Mouse (Mus musculus) embryonic facial prominence, embryonic 10.5 days (tissue): ENCODE data around the gene Ccdc122. TPM values are rescaled to one million over a fixed set of nuclear protein-coding genes. Genes with fewer than 3 reads are reported as not detected.

Source experiments
- DNase-seq: peaks from one replicate; pipeline ENCODE4 v3.0.0-alpha.2; 2017; ENCODE audit warnings: low spot score
- H3K27ac ChIP-seq: fragments of 300-500 bp; sonication (generic); replicated peaks from 2 replicates; pipeline ENCODE4 v1.5.1; 2016; ENCODE audit warnings: mild to moderate bottlenecking
- H3K27me3 ChIP-seq: fragments of 300-500 bp; sonication (generic); replicated peaks from 2 replicates; pipeline ENCODE4 v1.6.1; 2016; ENCODE audit warnings: low read depth, mild to moderate bottlenecking; ENCODE audit not compliant: poor library complexity, severe bottlenecking
- H3K36me3 ChIP-seq: fragments of 300-500 bp; sonication (generic); replicated peaks from 2 replicates; pipeline ENCODE4 v1.6.1; 2016; ENCODE audit warnings: mild to moderate bottlenecking, moderate library complexity
- H3K4me1 ChIP-seq: fragments of 300-500 bp; sonication (generic); 2 replicates; pipeline ENCODE4 v1.6.1; 2016
- H3K4me3 ChIP-seq: fragments of 300-500 bp; sonication (generic); 2 replicates; pipeline ENCODE4 v1.5.1; 2016; ENCODE audit warnings: mild to moderate bottlenecking, moderate library complexity
- H3K9me3 ChIP-seq: fragments of 300-500 bp; sonication (generic); 2 replicates; pipeline ENCODE4 v1.6.1; 2016; ENCODE audit warnings: mild to moderate bottlenecking
- WGBS: fragments of 180-500 bp; shearing (Covaris S2); methylation state at CpG from one replicate; pipeline ENCODE4 v1.1.7; 2016; 5-methylcytosine and 5-hydroxymethylcytosine counted together
- polyA plus RNA-seq: library from polyadenylated mRNA; unstranded; fragments of >200 nt; fragmentation: Nextera tagmentation; extraction: Ambion mirVana; gene quantifications from 2 replicates; pipeline ENCODE4 v1.2.1, GENCODE M21; 2016

Ccdc122 gene
- polyA plus RNA-seq, 1 experiment from 2014 or later = 1.8 TPM

- H3K27me3 ChIP-seq = 0 out of 2 replicates have a peak, but pooled peaks cover 6% of the 10 kb centered on the region
- no peaks in the 10 kb centered on the region for H3K9me3 ChIP-seq
- H3K27ac ChIP-seq = 0 out of 2 replicates have a peak overlapping the region, but pooled peaks have one; percentile 19
- WGBS = 34% methylated on average over 17 of the region's 17 CpGs
- peaks cover 6% of the 10 kb centered on the region; the same call in 1 of the 2 replicates for H3K4me1 ChIP-seq
- H3K36me3 ChIP-seq = no peaks in the 10 kb centered on the region
- no peak overlapping the region for H3K4me3 ChIP-seq
- peak; percentile 80 for DNase-seq
These were observed 105.0 kb downstream of the Ccdc122 start for GRCm38 (mm10) chr14:77141324-77142282.

GRCm38 (mm10) chr14:77145103-77145502, 108.5 kb downstream of the Ccdc122 start:
- Histone ChIP-seq H3K9me3 (no peaks in the 10 kb centered on the region; the same call in 1 of the 2 replicates), H3K27me3 (no peaks in the 10 kb centered on the region), H3K4me1 (no peaks in the 10 kb centered on the region), H3K36me3 (no peaks in the 10 kb centered on the region), H3K4me3 (no peak overlapping the region), H3K27ac (no peak overlapping the region)
- DNase-seq = no peak
- 86% methylated on average over 4 of the region's 4 CpGs for WGBS

GRCm38 (mm10) chr14:77147635-77148034, 111.1 kb downstream of the Ccdc122 start:
- WGBS = 95% methylated on average over 1 of the region's 1 CpGs

GRCm38 (mm10) chr14:77150556-77150955, 114.0 kb downstream of the Ccdc122 start:
- Histone ChIP-seq H3K9me3 (no peaks in the 10 kb centered on the region; the same call in 1 of the 2 replicates), H3K4me3 (no peak overlapping the region), H3K4me1 (peaks cover 22% of the 10 kb centered on the region), H3K36me3 (no peaks in the 10 kb centered on the region), H3K27ac (no peak overlapping the region), H3K27me3 (peaks cover 14% of the 10 kb centered on the region)
- WGBS = 73% methylated on average over 6 of the region's 6 CpGs
- DNase-seq = no peak

More at GRCm38 (mm10) chr14:77147635-77148034, 111.1 kb downstream of the Ccdc122 start:
- no peak overlapping the region for H3K4me3 ChIP-seq
- no peak overlapping the region for H3K27ac ChIP-seq
- 0 out of 2 replicates have a peak, but pooled peaks cover 5% of the 10 kb centered on the region for H3K4me1 ChIP-seq
- H3K9me3 ChIP-seq = no peaks in the 10 kb centered on the region; the same call in 1 of the 2 replicates
- DNase-seq = no peak
- no peaks in the 10 kb centered on the region for H3K27me3 ChIP-seq
- no peaks in the 10 kb centered on the region for H3K36me3 ChIP-seq

GRCm38 (mm10) chr14:77151431-77151830, 114.9 kb downstream of the Ccdc122 start:
- H3K27me3 ChIP-seq = peaks cover 18% of the 10 kb centered on the region
- H3K4me3 ChIP-seq = no peak overlapping the region
- H3K4me1 ChIP-seq = peaks cover 29% of the 10 kb centered on the region
- 79% methylated on average over 7 of the region's 7 CpGs for WGBS
- no peaks in the 10 kb centered on the region; the same call in 1 of the 2 replicates for H3K9me3 ChIP-seq
- H3K27ac ChIP-seq = no peak overlapping the region
- no peak for DNase-seq
- no peaks in the 10 kb centered on the region for H3K36me3 ChIP-seq

- DNase-seq = peak; percentile 90
- H3K27me3 ChIP-seq = peaks cover 29% of the 10 kb centered on the region
- H3K4me3 ChIP-seq = peak within 1 kb of the TSS; percentile 90
- peaks cover 39% of the 10 kb centered on the region for H3K4me1 ChIP-seq
- H3K9me3 ChIP-seq = no peaks in the 10 kb centered on the region
- H3K36me3 ChIP-seq = no peaks in the 10 kb centered on the region
- peak within 1 kb of the TSS; percentile 87 for H3K27ac ChIP-seq
- WGBS = under 1% methylated on average over 73 of the region's 73 CpGs
These were observed 119.8 kb downstream of the Ccdc122 start, which contains the start of gene Enox1 for GRCm38 (mm10) chr14:77156222-77156910. Gene Enox1, plus strand, starts transcription at chr14:77156763.

- Histone ChIP-seq H3K36me3 (no peaks in the 10 kb centered on the region), H3K27ac (peak overlapping the region; percentile 87), H3K4me3 (peak overlapping the region; percentile 90), H3K27me3 (peaks cover 29% of the 10 kb centered on the region), H3K4me1 (peaks cover 36% of the 10 kb centered on the region), H3K9me3 (no peaks in the 10 kb centered on the region)
- under 1% methylated on average over 64 of the region's 64 CpGs for WGBS
- DNase-seq = peak; percentile 67
These were observed 120.4 kb downstream of the Ccdc122 start for GRCm38 (mm10) chr14:77156911-77157504.

GRCm38 (mm10) chr14:77157505-77157911, 120.9 kb downstream of the Ccdc122 start:
- peaks cover 36% of the 10 kb centered on the region for H3K4me1 ChIP-seq
- peak overlapping the region; percentile 90 for H3K4me3 ChIP-seq
- H3K9me3 ChIP-seq = no peaks in the 10 kb centered on the region
- H3K27ac ChIP-seq = peak overlapping the region; percentile 87
- H3K27me3 ChIP-seq = peaks cover 29% of the 10 kb centered on the region
- WGBS = under 1% methylated on average over 31 of the region's 31 CpGs
- H3K36me3 ChIP-seq = no peaks in the 10 kb centered on the region
- DNase-seq = peak; percentile 85

GRCm38 (mm10) chr14:77159397-77159796, 122.8 kb downstream of the Ccdc122 start:
- H3K4me3 ChIP-seq = no peak overlapping the region
- no peaks in the 10 kb centered on the region for H3K9me3 ChIP-seq
- DNase-seq = no peak
- H3K27ac ChIP-seq = no peak overlapping the region
- H3K4me1 ChIP-seq = peaks cover 26% of the 10 kb centered on the region
- WGBS = 87% methylated on average over 5 of the region's 5 CpGs
- H3K36me3 ChIP-seq = no peaks in the 10 kb centered on the region
- peaks cover 27% of the 10 kb centered on the region for H3K27me3 ChIP-seq

Other genes with a start within 250 kb of the Ccdc122 start
- gene Lacc1, start 132 bp downstream of the Ccdc122 start, polyA plus RNA-seq = 4.8 and 5.4 TPM in 2 replicates
- gene Enox1, start 120.0 kb downstream of the Ccdc122 start, polyA plus RNA-seq = 8.3 and 9.1 TPM in 2 replicates